Mouse (Mus musculus): ENCODE measurements around the gene Coro2b.
"Not testable (repeated sequence)": the region's sequence is repeated elsewhere in the genome, so short reads cannot be mapped to it uniquely, and the experiment has no call there.

The Coro2b gene

GRCm38 (mm10) chr9:62470398-62470797 is 66.4 kb downstream of the Coro2b start:
- peak; percentile 49 to 66 for DNase-seq

- no peak for DNase-seq
Observed at GRCm38 (mm10) chr9:62469696-62470095, 67.1 kb downstream of the Coro2b start.

- DNase-seq: no peak
Observed at GRCm38 (mm10) chr9:62469143-62469542, 67.7 kb downstream of the Coro2b start.

- DNase-seq: no peak
Observed at GRCm38 (mm10) chr9:62467413-62467784, 69.4 kb downstream of the Coro2b start.

DNA sequence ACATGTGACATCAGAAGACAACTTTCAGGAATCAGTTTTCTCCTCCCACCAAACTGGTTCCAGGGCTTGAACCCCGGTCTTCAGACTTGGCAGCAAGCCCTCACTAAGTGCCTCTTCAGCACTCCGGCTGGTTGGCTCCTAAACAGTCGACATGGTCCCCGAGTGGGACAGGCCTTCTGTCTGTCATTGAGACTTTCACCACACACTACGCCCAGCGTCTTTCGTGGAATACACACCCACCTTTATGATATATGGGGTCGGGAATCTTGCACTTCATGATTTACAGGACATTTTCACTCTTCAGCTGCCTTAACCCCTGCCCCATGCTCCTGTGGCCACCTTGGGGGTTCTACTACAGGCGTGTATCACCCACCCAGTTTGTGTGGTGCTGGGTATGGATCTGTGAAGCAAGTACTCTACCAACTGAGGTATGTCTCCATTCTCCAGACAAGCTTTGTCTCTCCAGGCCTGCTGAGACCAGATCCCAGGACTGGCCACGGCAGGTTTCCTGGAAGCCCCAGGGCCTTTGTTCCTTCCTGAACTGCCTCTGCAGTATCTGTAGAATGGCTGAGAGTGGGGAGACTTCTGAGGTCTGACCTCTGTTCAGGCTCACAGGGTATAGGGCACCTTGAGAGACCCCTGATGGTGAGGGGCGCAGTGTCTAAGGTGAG is 70.0 kb downstream of the Coro2b start:
- no peak for DNase-seq

- DNase-seq: no peak
Observed at GRCm38 (mm10) chr9:62466053-62466452, 70.8 kb downstream of the Coro2b start.

DNA sequence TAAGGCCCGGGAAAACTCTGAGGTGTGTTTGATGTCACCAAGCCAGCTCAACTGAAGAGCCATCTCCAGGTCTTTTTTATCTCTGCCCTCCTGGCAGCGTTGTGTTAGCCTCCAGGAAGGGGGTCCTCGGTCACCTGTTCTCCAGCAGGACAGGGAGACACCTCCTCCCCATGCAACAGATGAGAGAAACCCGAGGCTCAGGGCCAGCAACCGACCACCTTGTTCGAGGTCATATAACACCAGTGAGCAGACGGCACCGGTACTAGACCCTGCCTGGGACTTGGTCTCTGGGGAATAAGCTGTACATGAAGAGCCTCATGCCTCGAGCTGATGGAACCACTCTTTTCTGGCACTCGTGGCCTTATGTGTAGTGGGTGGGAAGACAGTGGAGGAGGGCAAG is 72.1 kb downstream of the Coro2b start:
- no peak for DNase-seq

- no peak for DNase-seq
Observed at GRCm38 (mm10) chr9:62461766-62462165, 75.1 kb downstream of the Coro2b start.

- DNase-seq: no peak
Observed at GRCm38 (mm10) chr9:62461095-62461494, 75.7 kb downstream of the Coro2b start.

GRCm38 (mm10) chr9:62460086-62460485 is 76.8 kb downstream of the Coro2b start:
- DNase-seq: no peak

DNA sequence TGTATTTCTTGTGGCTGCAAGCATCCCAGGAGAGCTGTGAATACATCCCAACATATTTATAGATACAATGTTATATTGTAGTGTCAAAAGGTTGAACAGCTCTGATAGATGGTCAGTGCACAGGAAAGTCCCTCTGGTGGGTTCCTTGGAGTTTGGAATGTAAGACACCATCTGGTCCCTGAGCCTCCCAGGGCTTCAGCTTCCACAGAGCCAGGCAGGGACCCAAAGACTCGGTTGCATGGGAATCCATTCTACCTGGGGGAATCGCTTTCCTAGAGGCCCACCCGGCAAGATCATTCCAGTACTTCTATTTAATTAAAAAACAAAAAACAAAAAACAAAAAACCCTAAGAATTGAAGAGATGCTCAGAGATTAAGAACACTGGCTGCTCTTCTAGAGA is 78.4 kb downstream of the Coro2b start:
- no peak for DNase-seq

DNA sequence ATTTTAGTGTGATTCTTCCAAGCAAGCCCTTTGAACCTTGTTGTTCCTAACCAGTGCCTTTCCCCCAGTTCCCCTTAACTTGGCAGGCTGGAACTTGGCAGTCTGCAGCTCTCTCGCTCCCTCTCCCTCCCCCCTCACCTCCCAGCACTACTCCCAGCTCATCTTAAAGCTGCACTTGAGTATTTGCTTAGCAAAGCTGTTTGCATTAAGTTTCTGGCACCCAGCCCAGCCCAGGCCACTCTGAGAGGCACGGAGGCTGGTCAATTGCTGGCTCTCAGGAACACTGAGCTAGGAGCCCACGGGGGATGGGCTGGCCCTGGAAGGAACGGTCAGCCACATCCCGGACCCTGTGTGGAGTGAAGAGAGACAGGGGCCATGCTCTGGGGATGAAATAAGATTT is 80.8 kb downstream of the Coro2b start:
- peak in 1 of 2 experiments; percentile 13 for DNase-seq

DNA sequence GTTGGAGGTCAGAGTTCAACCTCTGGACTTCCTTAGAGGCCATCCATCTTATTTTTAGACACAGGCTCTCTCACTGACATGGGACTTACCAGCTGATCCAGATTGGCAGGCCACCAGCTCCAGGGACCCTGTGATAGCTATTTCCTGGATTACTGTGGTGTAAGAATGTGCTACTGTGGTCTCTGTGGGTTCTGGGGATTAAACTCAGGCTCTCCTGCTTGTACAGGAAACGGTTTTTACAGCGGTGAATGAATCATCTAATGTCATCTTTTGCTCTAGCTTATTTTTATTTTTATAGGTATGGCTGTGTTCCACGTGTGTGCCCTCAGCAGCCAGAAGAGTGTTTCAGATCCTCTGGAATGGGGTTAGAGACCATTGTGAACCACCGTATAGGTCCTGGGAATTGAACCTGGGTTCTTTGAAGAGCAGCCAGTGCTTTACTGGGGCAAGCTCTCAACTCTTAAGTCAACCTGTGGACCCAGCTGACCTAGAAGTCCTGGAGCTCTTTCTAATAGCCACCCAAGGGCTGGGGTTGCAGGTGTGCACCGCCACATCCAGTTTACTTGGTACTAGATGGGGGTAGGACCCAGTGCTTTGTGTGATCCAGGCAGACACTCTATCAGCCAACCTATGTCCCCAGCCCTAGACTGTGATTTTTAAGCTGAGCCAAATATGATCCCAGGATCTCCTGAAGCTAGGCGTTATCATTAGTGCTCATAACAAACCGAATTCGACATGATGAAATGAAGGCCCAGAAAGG is 81.5 kb downstream of the Coro2b start:
- DNase-seq: no peak

DNA sequence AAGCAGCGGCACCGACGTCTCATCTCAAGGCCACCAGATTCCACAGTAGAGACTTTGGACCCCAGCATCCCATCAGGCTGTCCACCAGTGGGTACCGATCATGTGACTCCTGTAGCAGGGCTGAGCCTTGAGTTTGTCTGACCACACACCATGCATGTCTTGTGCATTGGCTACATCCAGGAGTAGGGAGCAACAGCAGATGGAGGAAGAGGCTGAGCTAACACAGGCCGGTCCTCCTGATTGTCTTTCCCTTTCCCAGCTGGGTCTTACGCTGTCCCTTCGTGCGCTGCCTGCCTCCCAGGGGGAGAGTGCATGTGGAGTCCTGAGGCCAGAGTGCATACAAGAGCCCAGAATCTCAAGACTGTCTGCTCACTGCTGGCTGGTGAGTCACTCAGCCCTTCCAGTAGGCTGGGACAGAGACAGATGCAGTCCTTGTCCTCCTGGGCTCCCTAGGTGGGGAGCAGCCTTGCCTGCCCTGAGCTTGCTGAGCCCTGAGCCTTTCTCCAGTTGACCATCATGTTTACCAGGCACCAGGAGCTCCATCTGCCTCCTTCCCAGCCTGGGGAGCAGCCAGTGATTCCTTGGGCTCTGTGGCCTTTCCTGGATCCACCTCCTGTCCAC is 84.4 kb downstream of the Coro2b start:
- DNase-seq: no peak

DNA sequence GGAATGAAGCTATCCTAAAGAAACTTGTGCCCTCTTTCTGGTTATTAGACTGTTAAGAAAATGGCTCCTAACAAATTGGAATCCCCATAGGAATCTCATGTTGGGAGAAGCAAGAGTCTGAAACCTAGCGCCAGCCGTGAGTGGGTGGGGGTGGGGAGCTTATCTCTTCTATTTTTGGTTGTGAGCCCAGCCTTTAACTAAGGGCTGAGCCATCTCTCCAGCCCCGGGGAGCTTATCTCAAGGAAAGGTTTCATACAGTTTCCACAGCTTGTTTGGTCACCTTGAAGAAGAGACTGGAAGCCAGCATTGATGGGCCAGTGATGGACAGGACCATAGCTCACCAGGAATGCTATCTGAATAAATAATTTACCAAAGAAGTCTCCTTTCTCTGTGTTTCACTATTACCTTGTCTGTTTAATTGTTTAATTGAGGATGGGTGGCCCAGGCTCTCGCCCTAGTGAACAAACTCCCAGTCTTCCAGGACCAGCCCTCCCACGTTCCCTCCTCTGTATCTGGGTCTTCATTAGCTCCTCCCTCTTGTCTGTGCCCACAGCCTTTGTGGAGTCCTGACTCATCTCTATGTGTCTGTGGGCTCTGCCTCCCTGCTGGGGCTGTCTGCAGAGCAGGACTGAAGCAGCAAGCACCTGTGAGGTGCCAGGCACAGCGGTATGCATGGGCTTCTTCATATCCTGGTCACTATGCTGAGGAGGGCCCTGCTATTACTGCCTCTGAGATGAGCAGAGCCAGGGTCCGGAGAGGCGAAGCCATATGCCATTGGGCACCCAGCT is 85.1 kb downstream of the Coro2b start:
- no peak for DNase-seq

- no peak for DNase-seq
Observed at GRCm38 (mm10) chr9:62450862-62451261, 86.0 kb downstream of the Coro2b start.

DNA sequence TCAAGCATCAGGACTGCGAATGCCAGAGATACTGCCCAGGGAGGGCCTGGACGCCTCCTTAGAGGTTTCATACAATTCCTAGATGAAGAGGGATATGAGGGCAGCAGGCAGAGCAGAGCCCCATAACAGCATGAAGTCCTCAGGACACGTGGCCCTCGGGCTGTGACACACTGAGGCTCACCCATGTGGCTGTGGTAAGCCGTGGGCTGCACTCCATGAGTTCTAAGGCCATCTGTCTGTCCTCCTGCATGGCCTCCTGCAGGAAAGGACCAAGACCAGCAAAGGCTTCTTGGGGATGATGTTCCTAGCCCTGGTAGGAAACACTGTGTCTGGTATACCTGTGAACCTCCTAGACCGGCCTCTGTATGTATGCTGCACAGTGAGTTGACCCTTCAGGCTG is 86.5 kb downstream of the Coro2b start:
- no peak for DNase-seq

DNA sequence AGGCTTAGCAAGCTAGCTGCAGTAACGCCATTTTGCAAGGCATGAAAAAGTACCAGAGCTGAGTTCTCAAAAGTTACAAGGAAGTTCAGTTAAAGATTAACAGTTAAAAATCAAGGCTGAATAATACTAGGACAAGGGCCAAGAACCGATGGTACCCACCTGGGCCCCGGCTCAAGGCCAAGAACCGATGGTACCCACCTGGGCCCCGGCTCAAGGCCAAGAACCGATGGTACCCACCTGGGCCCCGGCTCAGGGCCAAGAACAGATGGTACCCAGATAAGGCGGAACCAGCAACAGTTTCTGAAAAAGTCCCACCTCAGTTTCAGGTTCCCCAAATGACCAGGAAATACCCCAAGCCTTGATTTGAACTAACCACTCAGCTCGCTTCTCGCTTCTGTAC is 89.5 kb downstream of the Coro2b start:
- DNase-seq: not testable (repeated sequence)

DNA sequence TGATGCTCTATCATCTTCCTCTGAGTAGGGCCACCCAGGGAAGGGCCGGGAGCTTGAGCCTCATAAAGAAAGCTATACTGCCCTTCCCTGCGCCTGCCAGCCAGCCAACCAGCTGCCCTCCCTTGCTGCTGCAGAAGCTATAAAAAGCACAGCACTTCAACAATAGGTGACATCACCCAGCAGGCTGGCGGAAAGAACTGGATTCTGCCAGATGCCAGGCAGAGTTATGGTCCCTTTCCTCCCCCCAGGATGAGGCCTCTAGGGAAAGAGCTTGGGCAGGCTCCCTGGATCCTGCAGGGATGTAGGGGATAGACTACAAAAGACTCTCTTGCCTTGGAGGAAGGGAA is 98.1 kb downstream of the Coro2b start:
- no peak for DNase-seq

GRCm38 (mm10) chr9:62438085-62438754 is 98.6 kb downstream of the Coro2b start:
- DNase-seq: no peak

GRCm38 (mm10) chr9:62437446-62437845 is 99.4 kb downstream of the Coro2b start:
- no peak for DNase-seq

DNA sequence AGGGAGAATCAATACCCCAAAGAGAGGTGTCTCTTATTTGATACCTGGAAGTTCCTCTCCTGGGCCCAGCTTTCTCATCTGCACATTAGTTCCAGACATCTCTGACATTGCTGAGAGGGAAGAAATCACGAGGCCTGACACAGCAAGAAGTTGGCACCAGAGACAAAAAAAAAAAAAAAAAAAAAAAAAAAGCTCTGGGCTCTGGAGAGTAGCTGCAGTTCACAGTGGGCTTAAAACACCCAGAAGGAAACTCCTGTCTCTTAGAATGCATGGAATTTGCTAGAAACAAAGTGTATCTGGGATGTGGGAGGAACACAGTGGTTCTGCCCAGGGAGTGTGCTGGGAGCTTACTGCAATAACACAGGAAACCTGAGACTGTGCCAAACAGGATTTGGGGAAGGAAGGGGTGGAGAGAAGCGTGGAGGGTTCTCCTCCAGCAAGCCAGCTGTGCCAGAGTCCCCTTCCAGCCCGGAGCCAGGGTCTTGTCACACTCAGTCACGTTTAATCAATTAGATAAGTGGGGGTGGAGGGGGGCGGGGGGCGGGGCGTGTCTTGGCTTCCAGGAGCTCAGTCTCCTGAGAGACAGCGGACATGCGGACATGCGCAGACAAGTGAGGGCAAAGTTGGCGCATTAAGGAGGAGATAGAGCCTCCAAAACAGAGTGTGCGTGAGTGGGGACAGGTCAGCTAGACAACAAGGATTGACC is 101.1 kb downstream of the Coro2b start:
- no peak for DNase-seq
